Comparison of ENCODE assay signal across 8 mouse cellular contexts in genomic region chr5:149428810-149429255, GRCm38 (mm10). TPM values are rescaled to one million over a fixed set of nuclear protein-coding genes. Genes with fewer than 3 reads are reported as not detected.
DNase-seq lines count a peak whose midpoint lies in the region; ATAC-seq lines count a peak whose summit lies in the region.

No protein-coding gene starts in this region.

- ATAC-seq in activated CD4-positive, CD25-positive, alpha-beta regulatory T cell, adult 4 months = peak; percentile 77
- ATAC-seq in liver, embryonic 13.5 days (ENCODE audit: low read depth) = peak; percentile 30; the same call in 1 of the 2 replicates

- no peaks in the 10 kb centered on the region for H3K36me3 ChIP-seq in liver, embryonic 13.5 days

- peak overlapping the region; percentile 73 for H3K27ac ChIP-seq in liver, embryonic 13.5 days

- peaks cover 45% of the 10 kb centered on the region for H3K4me1 ChIP-seq in liver, embryonic 13.5 days (replicated peaks)

- no peak overlapping the region for H3K4me2 ChIP-seq in liver, embryonic 13.5 days

- peak; percentile 97 for DNase-seq in cerebellum, postnatal 10 days
- DNase-seq in gastrocnemius, postnatal 25 days = peak; percentile 81
- peak; percentile 33 for DNase-seq in hindlimb bud, embryonic 11.5 days (ENCODE audit: extremely low spot score, low read depth, low spot score)
- DNase-seq in liver, embryonic 13.5 days = no peak
- DNase-seq in naive thymus-derived CD4-positive, alpha-beta T cell, adult 2 months (ENCODE audit: low read depth) = peak; percentile 73
- peak; percentile 44 for DNase-seq in urinary bladder, postnatal 25 days (ENCODE audit: low spot score)
- DNase-seq in adipocyte (ENCODE audit: low spot score) = no peak

- 31% methylated on average over 2 of the region's 2 CpGs for WGBS in liver, embryonic 13.5 days (ENCODE audit: insufficient replicate concordance)

- no peak overlapping the region; the same call in 1 of the 2 replicates for H3K9ac ChIP-seq in liver, embryonic 13.5 days

- H3K4me3 ChIP-seq in liver, embryonic 13.5 days (replicated peaks) = no peak overlapping the region

- H3K27me3 ChIP-seq in liver, embryonic 13.5 days = no peaks in the 10 kb centered on the region

- H3K9me3 ChIP-seq in liver, embryonic 13.5 days (replicated peaks) = no peaks in the 10 kb centered on the region

RNA-seq across cellular contexts. Expression of gene Tex26, which starts 10.6 kb away (rescaled TPM):
- not detected for polyA plus RNA-seq in activated CD4-positive, CD25-positive, alpha-beta regulatory T cell, adult 4 months (2017; shearing (Covaris generic))
- total RNA-seq in gastrocnemius, postnatal 25 days (2021) = not detected
- polyA plus RNA-seq in liver, embryonic 13.5 days (2015; fragmentation: Nextera tagmentation; extraction: Ambion mirVana) = 0.10 TPM in 2 replicates

RNA-seq across cellular contexts. Expression of gene Medag, which starts 17.3 kb away (rescaled TPM):
- polyA plus RNA-seq in activated CD4-positive, CD25-positive, alpha-beta regulatory T cell, adult 4 months (2017; shearing (Covaris generic)) = 1 to 10 TPM; 1.2 to 1.6 TPM
- 10 to 100 TPM; 15.8 to 18.2 TPM for total RNA-seq in gastrocnemius, postnatal 25 days (2021)
- polyA plus RNA-seq in liver, embryonic 13.5 days (2015; fragmentation: Nextera tagmentation; extraction: Ambion mirVana) = 0.28 and 0.36 TPM in 2 replicates

Comparison
In these comparisons a context has a peak if more than half of its experiments do, and no peak if none do; other contexts are left out.
1. DNase-seq: peak in cerebellum, postnatal 10 days (2 of 2), gastrocnemius, postnatal 25 days (single experiment), hindlimb bud, embryonic 11.5 days (single experiment), naive thymus-derived CD4-positive, alpha-beta T cell, adult 2 months (single experiment) and urinary bladder, postnatal 25 days (single experiment); none in liver, embryonic 13.5 days (single experiment) and adipocyte (single experiment).